Mouse (Mus musculus): Measurements from ENCODE around the gene Pde11a.
"Not testable (repeated sequence)": the region's sequence is repeated elsewhere in the genome, so short reads cannot be mapped to it uniquely, and the experiment has no call there.

- not testable (repeated sequence) for TF ChIP-seq CTCF (conservative IDR thresholded peaks at IDR 0.05; ENCODE audit: low read length); NANOG (IDR thresholded peaks at IDR 0.05; ENCODE audit: borderline replicate concordance, low read length)
Measured at GRCm38 (mm10) chr2:75977752-75978368, 360.7 kb downstream of the Pde11a start, which contains the start of gene Ttc30a2.

Measured in E14TG2a.4 (cell line).